ENCODE assay signal across 8 mouse cellular contexts in genomic region chr10:80164161-80164997, GRCm38 (mm10). TPM values are rescaled to one million over a fixed set of nuclear protein-coding genes. Genes with fewer than 3 reads are reported as not detected.
DNase-seq lines count a peak whose midpoint lies in the region; ATAC-seq and TF ChIP-seq lines count a peak whose summit lies in the region.

No protein-coding gene starts in this region.

- ATAC-seq in limb, embryonic 14.5 days (ENCODE audit: low FRiP score, low read depth), result no peak
- ATAC-seq in neural tube, embryonic 14.5 days (ENCODE audit: low read depth), result no peak; the same call in 1 of the 2 replicates

- peaks cover 47% of the 10 kb centered on the region for H3K4me1 ChIP-seq in spleen, adult 2 months (ENCODE audit: control insufficient read depth, insufficient read depth, insufficient read length)
- H3K4me1 ChIP-seq in cortical plate, adult 2 months (ENCODE audit: control insufficient read depth, insufficient read depth, low read length), result peaks cover 14% of the 10 kb centered on the region
- peaks cover 87% of the 10 kb centered on the region for H3K4me1 ChIP-seq in hindbrain, embryonic 10.5 days (replicated peaks)
- H3K4me1 ChIP-seq in limb, embryonic 14.5 days (ENCODE audit: control insufficient read depth, insufficient read depth, low read length), result peaks cover 61% of the 10 kb centered on the region
- peaks cover 41% of the 10 kb centered on the region for H3K4me1 ChIP-seq in neural tube, embryonic 14.5 days (ENCODE audit: control insufficient read depth, insufficient read depth, low read length)

- WGBS in spleen, adult 2 months, result 17% methylated on average over 44 of the region's 44 CpGs
- 11% methylated on average over 44 of the region's 44 CpGs for WGBS in hindbrain, embryonic 10.5 days
- WGBS in limb, embryonic 14.5 days, result 9% methylated on average over 32 of the region's 44 CpGs
- WGBS in neural tube, embryonic 14.5 days, result 8% methylated on average over 43 of the region's 44 CpGs

- H3K9me3 ChIP-seq in hindbrain, embryonic 10.5 days, result no peaks in the 10 kb centered on the region
- H3K9me3 ChIP-seq in limb, embryonic 14.5 days (ENCODE audit: control insufficient read depth, low read length), result no peaks in the 10 kb centered on the region
- no peaks in the 10 kb centered on the region for H3K9me3 ChIP-seq in neural tube, embryonic 14.5 days (ENCODE audit: control insufficient read depth, low read length)

- no peak for TF ChIP-seq POLR2A in spleen, adult 2 months (IDR thresholded peaks at IDR 0.05; ENCODE audit: low read depth, low read length)
- no peak for TF ChIP-seq POLR2A in cortical plate, adult 2 months (IDR thresholded peaks at IDR 0.05; ENCODE audit: extremely low read depth, insufficient read depth, low read length)
- TF ChIP-seq POLR2A in limb, embryonic 14.5 days (IDR thresholded peaks at IDR 0.05; ENCODE audit: borderline replicate concordance, extremely low read depth, insufficient read depth, insufficient read length), result no peak

- H3K27ac ChIP-seq in spleen, adult 2 months (ENCODE audit: insufficient read depth, low read length), result peak overlapping the region; percentile 64
- H3K27ac ChIP-seq in cortical plate, adult 2 months (ENCODE audit: insufficient read depth, low read length), result peak overlapping the region; percentile 61; the same call in 1 of the 2 replicates
- peak overlapping the region; percentile 81 for H3K27ac ChIP-seq in hindbrain, embryonic 10.5 days
- H3K27ac ChIP-seq in limb, embryonic 14.5 days (replicated peaks; ENCODE audit: low read depth, low read length), result no peak overlapping the region
- peak overlapping the region; percentile 90 for H3K27ac ChIP-seq in neural tube, embryonic 14.5 days (ENCODE audit: low read depth, low read length)

- no peaks in the 10 kb centered on the region for H3K27me3 ChIP-seq in spleen, adult 2 months (ENCODE audit: control insufficient read depth, insufficient read depth, low read length)
- H3K27me3 ChIP-seq in hindbrain, embryonic 10.5 days (ENCODE audit: insufficient read depth, poor library complexity, severe bottlenecking), result peaks cover 8% of the 10 kb centered on the region
- no peaks in the 10 kb centered on the region for H3K27me3 ChIP-seq in limb, embryonic 14.5 days (ENCODE audit: control insufficient read depth, insufficient read depth, low read length)
- no peaks in the 10 kb centered on the region for H3K27me3 ChIP-seq in neural tube, embryonic 14.5 days (ENCODE audit: control insufficient read depth, insufficient read depth, low read length)

- no peak for DNase-seq in spleen, adult 2 months (ENCODE audit: low read depth in 1 of 2, low spot score in 2 of 2)
- DNase-seq in spleen, adult 12 weeks (ENCODE audit: low spot score), result no peak
- DNase-seq in hindbrain, embryonic 10.5 days (ENCODE audit: low spot score), result no peak
- no peak for DNase-seq in limb, embryonic 14.5 days (ENCODE audit: low spot score)
- no peak for DNase-seq in retina, embryonic 14.5 days (ENCODE audit: low spot score)
- no peak for DNase-seq in frontal cortex, postnatal 25 days (ENCODE audit: low spot score in 2 of 2)

- TF ChIP-seq CTCF in spleen, adult 2 months (IDR thresholded peaks at IDR 0.05; ENCODE audit: extremely low read depth, insufficient read depth, insufficient read length, insufficient replicate concordance), result no peak
- TF ChIP-seq CTCF in cortical plate, adult 2 months (IDR thresholded peaks at IDR 0.05; ENCODE audit: extremely low read depth, insufficient read depth, low read length), result no peak

- H3K36me3 ChIP-seq in spleen, adult 2 months (ENCODE audit: control insufficient read depth, insufficient read depth, low read length), result no peaks in the 10 kb centered on the region
- peaks cover 6% of the 10 kb centered on the region; the same call in 1 of the 2 replicates for H3K36me3 ChIP-seq in hindbrain, embryonic 10.5 days
- no peaks in the 10 kb centered on the region for H3K36me3 ChIP-seq in limb, embryonic 14.5 days (ENCODE audit: control insufficient read depth, insufficient read depth, low read length)
- no peaks in the 10 kb centered on the region for H3K36me3 ChIP-seq in neural tube, embryonic 14.5 days (ENCODE audit: control insufficient read depth, insufficient read depth, low read length)

- H3K4me2 ChIP-seq in limb, embryonic 14.5 days (replicated peaks; ENCODE audit: low read depth, low read length, severe bottlenecking), result peak overlapping the region; percentile 94
- H3K4me2 ChIP-seq in neural tube, embryonic 14.5 days (ENCODE audit: low read depth, low read length), result peak overlapping the region; percentile 94

- H3K4me3 ChIP-seq in spleen, adult 2 months (ENCODE audit: extremely low read depth, insufficient read depth, insufficient read length), result peak overlapping the region; percentile 46; the same call in 1 of the 2 replicates
- peak overlapping the region; percentile 21 for H3K4me3 ChIP-seq in cortical plate, adult 2 months (ENCODE audit: insufficient read depth, low read length)
- peak overlapping the region; percentile 53 for H3K4me3 ChIP-seq in hindbrain, embryonic 10.5 days
- peak overlapping the region; percentile 41 for H3K4me3 ChIP-seq in limb, embryonic 14.5 days (replicated peaks; ENCODE audit: low read length)
- peak overlapping the region; percentile 38 for H3K4me3 ChIP-seq in neural tube, embryonic 14.5 days (ENCODE audit: low read depth, low read length)

- H3K9ac ChIP-seq in limb, embryonic 14.5 days (ENCODE audit: low read depth, low read length, severe bottlenecking), result peak overlapping the region; percentile 41
- peak overlapping the region; percentile 74 for H3K9ac ChIP-seq in neural tube, embryonic 14.5 days (replicated peaks; ENCODE audit: low read depth, low read length)

RNA-seq across cellular contexts. Expression of gene Cirbp, which starts 1.4 kb away (rescaled TPM):
- 144 and 151 TPM in 2 replicates for polyA plus RNA-seq in spleen, adult 2 months (2012; rRNA removed)
- 150 and 180 TPM in 2 replicates for polyA plus RNA-seq in cortical plate, adult 2 months (2012; rRNA removed)
- polyA plus RNA-seq in hindbrain, embryonic 10.5 days (2016; fragmentation: Nextera tagmentation; extraction: Ambion mirVana), result 95.3 and 153 TPM in 2 replicates
- 286 and 289 TPM in 2 replicates for polyA plus RNA-seq in limb, embryonic 14.5 days (2012; rRNA removed)
- polyA plus RNA-seq in limb, embryonic 14.5 days (2014; fragmentation: Nextera tagmentation; extraction: Ambion mirVana), result 101 and 106 TPM in 2 replicates
- 249 and 286 TPM in 2 replicates for polyA plus RNA-seq in neural tube, embryonic 14.5 days (2014; fragmentation: Nextera tagmentation; extraction: Ambion mirVana)

RNA-seq across cellular contexts. Expression of gene 1600002K03Rik, which starts 8.4 kb away (rescaled TPM):
- 10.8 TPM in 2 replicates for polyA plus RNA-seq in spleen, adult 2 months (2012; rRNA removed)
- 13.1 and 13.9 TPM in 2 replicates for polyA plus RNA-seq in cortical plate, adult 2 months (2012; rRNA removed)
- polyA plus RNA-seq in hindbrain, embryonic 10.5 days (2016; fragmentation: Nextera tagmentation; extraction: Ambion mirVana), result 12.9 and 14.4 TPM in 2 replicates
- polyA plus RNA-seq in limb, embryonic 14.5 days (2012; rRNA removed), result 10.9 and 15.5 TPM in 2 replicates
- 8.5 and 12.8 TPM in 2 replicates for polyA plus RNA-seq in limb, embryonic 14.5 days (2014; fragmentation: Nextera tagmentation; extraction: Ambion mirVana)
- 6.4 and 7.8 TPM in 2 replicates for polyA plus RNA-seq in neural tube, embryonic 14.5 days (2014; fragmentation: Nextera tagmentation; extraction: Ambion mirVana)

RNA-seq across cellular contexts. Expression of gene Efna2, which starts 14.9 kb away (rescaled TPM):
- polyA plus RNA-seq in spleen, adult 2 months (2012; rRNA removed), result 1.3 and 1.8 TPM in 2 replicates
- polyA plus RNA-seq in cortical plate, adult 2 months (2012; rRNA removed), result 7.7 and 8.5 TPM in 2 replicates
- polyA plus RNA-seq in hindbrain, embryonic 10.5 days (2016; fragmentation: Nextera tagmentation; extraction: Ambion mirVana), result 41.3 and 43.7 TPM in 2 replicates
- 41.7 and 67.7 TPM in 2 replicates for polyA plus RNA-seq in limb, embryonic 14.5 days (2012; rRNA removed)
- polyA plus RNA-seq in limb, embryonic 14.5 days (2014; fragmentation: Nextera tagmentation; extraction: Ambion mirVana), result 31.5 and 38.6 TPM in 2 replicates
- polyA plus RNA-seq in neural tube, embryonic 14.5 days (2014; fragmentation: Nextera tagmentation; extraction: Ambion mirVana), result 24.0 and 25.9 TPM in 2 replicates

RNA-seq across cellular contexts. Expression of gene Midn, which starts 16.3 kb away (rescaled TPM):
- polyA plus RNA-seq in spleen, adult 2 months (2012; rRNA removed), result 128 and 157 TPM in 2 replicates
- polyA plus RNA-seq in cortical plate, adult 2 months (2012; rRNA removed), result 26.6 and 33.8 TPM in 2 replicates
- 22.3 and 24.6 TPM in 2 replicates for polyA plus RNA-seq in hindbrain, embryonic 10.5 days (2016; fragmentation: Nextera tagmentation; extraction: Ambion mirVana)
- 108 and 161 TPM in 2 replicates for polyA plus RNA-seq in limb, embryonic 14.5 days (2012; rRNA removed)
- 33.4 and 39.6 TPM in 2 replicates for polyA plus RNA-seq in limb, embryonic 14.5 days (2014; fragmentation: Nextera tagmentation; extraction: Ambion mirVana)
- 38.8 and 39.8 TPM in 2 replicates for polyA plus RNA-seq in neural tube, embryonic 14.5 days (2014; fragmentation: Nextera tagmentation; extraction: Ambion mirVana)

RNA-seq across cellular contexts. Expression of gene Cbarp, which starts 23.7 kb away (rescaled TPM):
- polyA plus RNA-seq in spleen, adult 2 months (2012; rRNA removed), result 11.9 and 13.4 TPM in 2 replicates
- polyA plus RNA-seq in cortical plate, adult 2 months (2012; rRNA removed), result 274 and 285 TPM in 2 replicates
- polyA plus RNA-seq in hindbrain, embryonic 10.5 days (2016; fragmentation: Nextera tagmentation; extraction: Ambion mirVana), result 7.1 and 15.0 TPM in 2 replicates
- 28.9 and 36.0 TPM in 2 replicates for polyA plus RNA-seq in limb, embryonic 14.5 days (2012; rRNA removed)
- 7.5 and 9.3 TPM in 2 replicates for polyA plus RNA-seq in limb, embryonic 14.5 days (2014; fragmentation: Nextera tagmentation; extraction: Ambion mirVana)
- polyA plus RNA-seq in neural tube, embryonic 14.5 days (2014; fragmentation: Nextera tagmentation; extraction: Ambion mirVana), result 82.2 and 101 TPM in 2 replicates
